Mouse (Mus musculus): ENCODE data around the gene Trappc2. TPM values are rescaled to one million over a fixed set of nuclear protein-coding genes. Genes with fewer than 3 reads are reported as not detected.
A peak's percentile ranks its signal among the peaks of the same experiment; 100 is the strongest.

The Trappc2 gene
- 55.8 and 62.9 TPM in 2 replicates for polyA plus RNA-seq (2016; fragmentation: Nextera tagmentation; extraction: Ambion mirVana)

DNA sequence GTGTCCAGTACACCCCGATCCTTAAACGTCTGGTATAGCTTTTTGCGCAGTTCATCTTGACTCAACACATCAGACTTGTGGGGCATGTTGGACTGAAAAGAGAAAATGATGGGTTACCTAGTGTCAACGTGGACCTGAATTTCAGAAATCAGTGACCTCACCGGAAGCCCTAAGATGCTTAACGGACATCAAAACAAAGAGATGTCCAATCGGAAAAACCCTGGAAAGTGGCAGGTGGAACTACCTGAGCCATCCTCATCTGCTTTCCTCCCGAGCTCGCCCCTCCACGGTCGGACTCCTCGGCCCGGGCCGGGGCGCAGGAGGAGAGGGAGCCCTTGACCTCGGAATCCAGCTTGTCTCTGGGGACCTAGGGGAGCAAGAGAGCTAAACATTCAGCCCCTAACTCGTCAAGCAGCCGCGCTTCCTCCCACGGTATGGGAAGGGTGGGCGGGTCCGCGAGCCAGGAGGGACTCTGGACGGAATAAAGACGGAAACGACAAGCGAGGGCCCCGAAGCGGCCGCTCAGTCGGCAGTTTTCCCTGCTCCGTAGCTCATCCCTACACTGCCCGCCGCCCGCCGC, at the start of gene Trappc2:
Trappc2 (plus strand) TSS at position 539 of the 580 bp plus-strand sequence.
- Histone ChIP-seq H3K4me1 (no peaks in the 10 kb centered on the region), H3K4me3 (peak within 1 kb of the TSS; percentile 57), H3K27me3 (replicated peaks) (peaks cover 9% of the 10 kb centered on the region; the same call in 1 of the 2 replicates), H3K36me3 (no peaks in the 10 kb centered on the region), H3K9me3 (no peaks in the 10 kb centered on the region), H3K9ac (peak within 1 kb of the TSS; percentile 73), H3K27ac (no peak within 1 kb of the TSS), H3K4me2 (replicated peaks) (peak within 1 kb of the TSS; percentile 59)
- WGBS: 18% methylated on average over 34 of the region's 36 CpGs
- peak; percentile 80 for ATAC-seq (ENCODE audit: low FRiP score, low read depth)

DNA sequence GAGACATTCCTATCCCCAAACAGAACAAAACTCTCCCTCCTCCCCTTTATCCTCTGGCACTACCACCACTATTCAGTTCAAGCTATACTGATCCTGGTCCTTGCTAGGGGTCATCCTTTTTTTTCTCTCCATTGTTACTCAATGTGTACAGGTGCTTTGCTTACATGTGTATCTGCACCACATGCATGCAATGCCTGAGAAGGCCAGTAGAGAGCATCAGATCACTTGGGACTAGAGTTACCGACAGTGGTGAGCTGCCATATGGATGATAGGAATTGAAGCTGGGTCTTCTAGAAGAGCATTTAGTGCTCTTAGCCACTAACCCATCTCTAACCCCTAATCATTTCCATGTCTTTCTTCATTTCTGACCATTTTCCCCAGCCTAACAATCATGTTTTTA, 46.6 kb upstream of the Trappc2 start:
- Histone ChIP-seq H3K4me3 (no peak overlapping the region), H3K9me3 (no peaks in the 10 kb centered on the region), H3K27me3 (replicated peaks) (no peaks in the 10 kb centered on the region), H3K4me1 (no peaks in the 10 kb centered on the region), H3K9ac (no peak overlapping the region), H3K27ac (no peak overlapping the region), H3K36me3 (no peaks in the 10 kb centered on the region; the same call in 1 of the 2 replicates), H3K4me2 (replicated peaks) (no peak overlapping the region)
- 90% methylated on average over 1 of the region's 1 CpGs for WGBS
- ATAC-seq (ENCODE audit: low FRiP score, low read depth): no peak

GRCm38 (mm10) chrX:166407865-166408264, 32.5 kb upstream of the Trappc2 start:
- no peak overlapping the region for H3K4me3 ChIP-seq
- no peak overlapping the region for H3K9ac ChIP-seq
- H3K36me3 ChIP-seq: peaks cover 15% of the 10 kb centered on the region
- no peaks in the 10 kb centered on the region for H3K27me3 ChIP-seq (replicated peaks)
- no peaks in the 10 kb centered on the region for H3K9me3 ChIP-seq
- H3K4me1 ChIP-seq: no peaks in the 10 kb centered on the region
- no peak overlapping the region for H3K4me2 ChIP-seq (replicated peaks)
- no peak overlapping the region for H3K27ac ChIP-seq
- ATAC-seq (ENCODE audit: low FRiP score, low read depth): no peak

- no peaks in the 10 kb centered on the region for H3K4me1 ChIP-seq
- no peak overlapping the region for H3K9ac ChIP-seq
- no peaks in the 10 kb centered on the region for H3K9me3 ChIP-seq
- H3K4me2 ChIP-seq (replicated peaks): no peak overlapping the region
- ATAC-seq (ENCODE audit: low FRiP score, low read depth): no peak
- 94% methylated on average over 6 of the region's 6 CpGs for WGBS
- H3K27ac ChIP-seq: no peak overlapping the region
- H3K27me3 ChIP-seq (replicated peaks): no peaks in the 10 kb centered on the region
- H3K36me3 ChIP-seq: no peaks in the 10 kb centered on the region
- H3K4me3 ChIP-seq: no peak overlapping the region
Observed at GRCm38 (mm10) chrX:166416196-166416595, 24.2 kb upstream of the Trappc2 start.

- H3K9me3 ChIP-seq: no peaks in the 10 kb centered on the region
- no peaks in the 10 kb centered on the region for H3K27me3 ChIP-seq (replicated peaks)
- H3K4me2 ChIP-seq (replicated peaks): no peak overlapping the region
- no peaks in the 10 kb centered on the region for H3K4me1 ChIP-seq
- H3K36me3 ChIP-seq: no peaks in the 10 kb centered on the region
- WGBS: 77% methylated on average over 2 of the region's 2 CpGs
- no peak overlapping the region for H3K9ac ChIP-seq
- no peak overlapping the region for H3K4me3 ChIP-seq
- no peak overlapping the region for H3K27ac ChIP-seq
- ATAC-seq (ENCODE audit: low FRiP score, low read depth): no peak
Observed at GRCm38 (mm10) chrX:166434812-166435211, 5.6 kb upstream of the Trappc2 start.

DNA sequence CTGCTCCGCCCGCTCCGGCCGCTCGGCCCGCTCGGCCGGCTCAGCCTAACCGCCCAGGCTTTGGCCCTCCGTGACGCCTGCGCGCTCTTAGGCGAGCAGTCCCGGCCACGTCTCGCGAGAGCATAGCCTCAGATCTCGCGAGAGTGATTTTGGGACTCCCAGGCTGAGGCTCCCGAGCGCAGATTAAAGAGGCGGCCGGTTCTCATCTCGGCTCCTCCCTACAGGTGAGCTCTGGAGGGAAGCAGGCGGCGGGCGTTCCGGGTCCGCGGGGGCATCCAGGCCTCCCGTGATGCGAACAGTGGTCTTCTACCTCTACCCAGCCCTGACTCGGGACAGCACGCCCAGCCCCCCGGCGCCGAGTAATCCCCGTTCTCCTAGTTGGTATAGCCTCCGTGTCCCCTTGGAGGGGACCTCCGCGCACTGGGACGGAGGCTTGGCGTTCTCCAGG, 266 bp downstream of the Trappc2 start, which contains the start of gene Ofd1:
Ofd1 (minus strand) TSS at position 89 of the 448 bp plus-strand sequence.
- Histone ChIP-seq H3K9ac (peak within 1 kb of the TSS; percentile 73), H3K36me3 (no peaks in the 10 kb centered on the region), H3K4me2 (replicated peaks) (peak within 1 kb of the TSS; percentile 59), H3K9me3 (no peaks in the 10 kb centered on the region), H3K27me3 (replicated peaks) (peaks cover 9% of the 10 kb centered on the region; the same call in 1 of the 2 replicates), H3K27ac (no peak within 1 kb of the TSS), H3K4me3 (peak within 1 kb of the TSS; percentile 57), H3K4me1 (no peaks in the 10 kb centered on the region)
- peak; percentile 99 for ATAC-seq (ENCODE audit: low FRiP score, low read depth)
- WGBS: 14% methylated on average over 44 of the region's 44 CpGs

DNA sequence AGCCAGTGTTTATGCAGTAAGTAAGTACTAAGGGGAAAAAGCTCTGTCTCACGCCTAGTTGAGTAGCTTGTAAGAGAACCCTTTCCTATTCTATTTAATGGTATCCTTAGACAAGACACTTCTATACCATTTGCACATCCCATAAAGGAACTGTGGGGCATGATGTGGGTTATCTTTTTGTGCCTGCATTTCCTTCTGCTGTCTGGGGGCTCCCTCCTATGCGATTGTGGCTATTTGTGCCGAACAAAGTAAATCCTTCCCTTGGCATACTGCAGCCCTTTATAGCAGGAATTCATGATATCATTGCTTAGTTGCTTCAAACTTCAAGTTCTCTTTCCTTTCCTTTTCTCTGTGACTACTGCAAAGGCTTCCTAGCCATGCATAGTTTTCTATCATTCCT, 4.2 kb downstream of the Trappc2 start:
- H3K9me3 ChIP-seq: no peaks in the 10 kb centered on the region
- H3K4me3 ChIP-seq: no peak overlapping the region
- H3K27ac ChIP-seq: no peak overlapping the region
- no peaks in the 10 kb centered on the region for H3K4me1 ChIP-seq
- ATAC-seq (ENCODE audit: low FRiP score, low read depth): no peak
- H3K27me3 ChIP-seq (replicated peaks): peaks cover 9% of the 10 kb centered on the region; the same call in 1 of the 2 replicates
- H3K36me3 ChIP-seq: 0 out of 2 replicates have a peak, but pooled peaks cover 2% of the 10 kb centered on the region
- no peak overlapping the region for H3K4me2 ChIP-seq (replicated peaks)
- H3K9ac ChIP-seq: no peak overlapping the region
- 79% methylated on average over 3 of the region's 3 CpGs for WGBS

DNA sequence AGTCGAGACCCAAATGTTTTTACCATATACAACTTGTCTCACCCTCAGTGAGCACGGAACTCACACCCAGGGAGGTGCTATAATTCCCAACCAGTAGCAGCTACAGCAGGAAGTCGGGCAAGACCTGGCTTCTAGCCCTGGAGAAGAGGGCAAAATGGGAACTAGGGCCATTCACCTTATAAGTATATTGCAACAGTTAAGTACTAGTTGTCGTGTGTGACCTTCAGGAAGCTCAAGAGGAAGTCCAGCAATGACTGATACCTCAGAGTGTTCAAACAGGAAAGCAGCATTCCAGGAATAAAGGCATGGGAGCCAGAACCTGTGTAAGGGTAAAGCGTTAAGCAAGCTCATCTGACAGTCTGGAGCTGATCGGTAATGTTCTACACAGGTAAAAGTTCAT, 13.2 kb downstream of the Trappc2 start:
- no peak overlapping the region for H3K9ac ChIP-seq
- no peak for ATAC-seq (ENCODE audit: low FRiP score, low read depth)
- no peaks in the 10 kb centered on the region for H3K9me3 ChIP-seq
- no peak overlapping the region for H3K4me3 ChIP-seq
- H3K4me2 ChIP-seq (replicated peaks): no peak overlapping the region
- H3K27me3 ChIP-seq (replicated peaks): no peaks in the 10 kb centered on the region
- no peaks in the 10 kb centered on the region for H3K4me1 ChIP-seq
- WGBS: 84% methylated on average over 6 of the region's 6 CpGs
- H3K27ac ChIP-seq: no peak overlapping the region
- peaks cover 8% of the 10 kb centered on the region; the same call in 1 of the 2 replicates for H3K36me3 ChIP-seq

GRCm38 (mm10) chrX:166454331-166454730, 14.0 kb downstream of the Trappc2 start:
- H3K27ac ChIP-seq: no peak overlapping the region
- no peaks in the 10 kb centered on the region for H3K9me3 ChIP-seq
- ATAC-seq (ENCODE audit: low FRiP score, low read depth): no peak
- 70% methylated on average over 3 of the region's 3 CpGs for WGBS
- no peaks in the 10 kb centered on the region for H3K27me3 ChIP-seq (replicated peaks)
- H3K36me3 ChIP-seq: peaks cover 5% of the 10 kb centered on the region; the same call in 1 of the 2 replicates
- H3K4me2 ChIP-seq (replicated peaks): no peak overlapping the region
- H3K4me3 ChIP-seq: no peak overlapping the region
- no peak overlapping the region for H3K9ac ChIP-seq
- H3K4me1 ChIP-seq: no peaks in the 10 kb centered on the region

DNA sequence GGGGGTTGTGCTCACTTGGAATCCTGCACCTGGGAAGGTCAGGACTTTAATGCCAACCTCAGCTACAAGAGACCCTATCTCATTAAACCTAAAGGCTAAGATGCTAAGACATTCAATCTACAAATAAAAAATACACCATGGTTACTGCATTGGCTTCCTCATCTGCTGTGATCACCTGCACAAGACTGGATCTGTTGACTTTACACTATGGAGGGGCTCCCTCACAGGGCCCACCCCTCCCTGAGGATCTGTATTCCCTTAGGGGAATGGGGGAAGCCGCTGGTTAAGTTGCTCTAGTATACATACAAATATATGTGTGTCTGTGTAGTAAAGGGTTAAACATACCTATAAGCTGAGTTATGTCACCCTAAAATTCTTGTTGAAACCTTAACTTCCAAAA, 15.2 kb downstream of the Trappc2 start:
- Histone ChIP-seq H3K27me3 (replicated peaks) (no peaks in the 10 kb centered on the region), H3K9ac (no peak overlapping the region), H3K9me3 (no peaks in the 10 kb centered on the region), H3K4me3 (no peak overlapping the region), H3K27ac (no peak overlapping the region), H3K4me1 (no peaks in the 10 kb centered on the region), H3K4me2 (replicated peaks) (no peak overlapping the region), H3K36me3 (peaks cover 5% of the 10 kb centered on the region; the same call in 1 of the 2 replicates)
- no peak for ATAC-seq (ENCODE audit: low FRiP score, low read depth)
- WGBS: 88% methylated on average over 1 of the region's 1 CpGs

DNA sequence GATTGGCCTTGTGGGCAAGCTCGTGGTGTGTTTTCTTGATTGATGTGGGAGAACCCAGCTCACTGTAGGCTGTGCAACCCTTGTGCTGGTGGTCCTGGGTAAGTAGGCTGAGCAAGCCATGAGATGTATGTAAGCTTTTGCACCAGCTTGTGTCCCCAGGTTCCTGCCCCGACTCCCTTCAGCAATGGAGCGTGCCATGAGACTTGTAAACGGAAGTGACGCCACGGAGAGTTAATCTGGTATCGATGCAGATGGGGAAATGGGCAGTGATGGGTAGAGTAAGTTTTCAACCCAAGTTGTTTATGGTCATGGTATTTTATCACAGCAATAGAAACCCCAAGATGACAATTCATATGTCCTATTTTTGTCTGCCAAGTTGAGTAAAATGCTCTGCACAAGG, 27.9 kb downstream of the Trappc2 start:
- 99% methylated on average over 7 of the region's 7 CpGs for WGBS
- Histone ChIP-seq H3K27me3 (replicated peaks) (no peaks in the 10 kb centered on the region), H3K9me3 (no peaks in the 10 kb centered on the region), H3K4me3 (no peak overlapping the region), H3K36me3 (no peaks in the 10 kb centered on the region), H3K4me2 (replicated peaks) (no peak overlapping the region), H3K4me1 (no peaks in the 10 kb centered on the region), H3K9ac (no peak overlapping the region), H3K27ac (no peak overlapping the region)
- ATAC-seq (ENCODE audit: low FRiP score, low read depth): no peak

- no peak overlapping the region for H3K9ac ChIP-seq
- H3K36me3 ChIP-seq: no peaks in the 10 kb centered on the region
- WGBS: 82% methylated on average over 6 of the region's 6 CpGs
- no peak overlapping the region for H3K4me3 ChIP-seq
- no peaks in the 10 kb centered on the region for H3K27me3 ChIP-seq (replicated peaks)
- H3K4me2 ChIP-seq (replicated peaks): no peak overlapping the region
- no peaks in the 10 kb centered on the region for H3K9me3 ChIP-seq
- no peak overlapping the region for H3K27ac ChIP-seq
- ATAC-seq (ENCODE audit: low FRiP score, low read depth): no peak
- no peaks in the 10 kb centered on the region for H3K4me1 ChIP-seq
Observed at GRCm38 (mm10) chrX:166472612-166473011, 32.2 kb downstream of the Trappc2 start.

DNA sequence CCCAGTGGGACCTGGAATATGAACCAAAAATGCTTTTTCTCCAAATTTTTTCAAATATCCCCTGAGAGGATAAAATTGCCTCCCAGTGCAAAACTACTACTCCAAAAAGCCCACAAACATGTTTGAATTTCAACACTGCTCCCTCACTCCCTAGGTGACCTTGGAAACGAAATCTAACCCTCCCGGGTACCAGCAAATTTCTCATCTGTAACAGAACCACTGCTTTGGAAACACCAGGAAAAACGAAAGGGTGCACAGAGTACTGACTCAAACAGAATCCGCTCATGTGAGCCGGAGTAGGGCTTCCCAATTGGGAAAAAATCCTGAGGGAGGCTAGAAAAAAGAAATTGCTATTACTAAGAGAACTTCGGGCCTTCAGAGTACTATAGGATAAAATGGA, 37.0 kb downstream of the Trappc2 start:
- Histone ChIP-seq H3K27me3 (replicated peaks) (no peaks in the 10 kb centered on the region), H3K36me3 (no peaks in the 10 kb centered on the region), H3K4me1 (peaks cover 2% of the 10 kb centered on the region; the same call in 1 of the 2 replicates), H3K4me3 (no peak overlapping the region), H3K9me3 (no peaks in the 10 kb centered on the region), H3K9ac (no peak overlapping the region), H3K27ac (no peak overlapping the region), H3K4me2 (replicated peaks) (peak overlapping the region; percentile 63)
- ATAC-seq (ENCODE audit: low FRiP score, low read depth): no peak
- WGBS: 72% methylated on average over 6 of the region's 6 CpGs
